Mouse (Mus musculus) spleen, postnatal 14 days (tissue): ENCODE data around the gene Cyp2j12.
"Not testable (repeated sequence)": the region's sequence is repeated elsewhere in the genome, so short reads cannot be mapped to it uniquely, and the experiment has no call there.

ENCODE experiments used
- DNase-seq, 2 experiments: peaks; one replicate each; pipeline ENCODE4 v3.0.0; 2021 to 2022; ENCODE audit warnings: low spot score in 2 of 2

The Cyp2j12 gene

GRCm38 (mm10) chr4:96140732-96141467 is at the start of gene Cyp2j12:
Cyp2j12 (minus strand) TSS chr4:96141152.
- no peak for DNase-seq

- DNase-seq, result not testable (repeated sequence)
Measured at GRCm38 (mm10) chr4:96189321-96189720, 48.4 kb upstream of the Cyp2j12 start.

GRCm38 (mm10) chr4:96188671-96189070 is 47.7 kb upstream of the Cyp2j12 start:
- not testable (repeated sequence) for DNase-seq

- not testable (repeated sequence) for DNase-seq
Measured at GRCm38 (mm10) chr4:96188146-96188545, 47.2 kb upstream of the Cyp2j12 start.

- DNase-seq, result not testable (repeated sequence)
Measured at GRCm38 (mm10) chr4:96184716-96185115, 43.8 kb upstream of the Cyp2j12 start.

- no peak for DNase-seq
Measured at GRCm38 (mm10) chr4:96162839-96163238, 21.9 kb upstream of the Cyp2j12 start.

- no peak for DNase-seq
Measured at GRCm38 (mm10) chr4:96161575-96161974, 20.6 kb upstream of the Cyp2j12 start.

- DNase-seq, result no peak
Measured at GRCm38 (mm10) chr4:96139226-96139625, 1.7 kb downstream of the Cyp2j12 start.

- DNase-seq, result no peak
Measured at GRCm38 (mm10) chr4:96134246-96134645, 6.7 kb downstream of the Cyp2j12 start.

- DNase-seq, result no peak
Measured at GRCm38 (mm10) chr4:96096841-96097240, 44.1 kb downstream of the Cyp2j12 start.

GRCm38 (mm10) chr4:96091869-96092268 is 49.1 kb downstream of the Cyp2j12 start:
- no peak for DNase-seq

- DNase-seq, result not testable (repeated sequence)
Measured at GRCm38 (mm10) chr4:96089356-96090048, 51.5 kb downstream of the Cyp2j12 start.

- no peak for DNase-seq
Measured at GRCm38 (mm10) chr4:96078308-96078707, 62.6 kb downstream of the Cyp2j12 start.

GRCm38 (mm10) chr4:96077261-96078125 is 63.5 kb downstream of the Cyp2j12 start, which contains the start of gene Cyp2j13:
Cyp2j13 (minus strand) TSS chr4:96077546.
- no peak for DNase-seq

- no peak for DNase-seq
Measured at GRCm38 (mm10) chr4:96062045-96062444, 78.9 kb downstream of the Cyp2j12 start.

GRCm38 (mm10) chr4:96060106-96060505 is 80.8 kb downstream of the Cyp2j12 start:
- no peak for DNase-seq
